Comparison of ENCODE assay signal across 14 mouse cellular contexts in genomic region chr16:11533441-11533840, GRCm38 (mm10).
"Had no signal": no experiment of that assay in that cellular context is flagged by ENCODE, and none has a peak within 500 bp of the region (broad histone marks: within the 10 kb centered on the region; RNA-seq: fewer than 3 reads in every experiment).

No protein-coding gene starts in this region.

- H3K36me3 ChIP-seq: limb, embryonic 12.5 days; liver, embryonic 13.5 days; lung, embryonic 15.5 days; neural tube, embryonic 15.5 days had no signal

- H3K4me1 ChIP-seq: lung, embryonic 15.5 days had no signal

- H3K27ac ChIP-seq: left cerebral cortex, adult 2 months; limb, embryonic 12.5 days; liver, embryonic 13.5 days; lung, embryonic 15.5 days; neural tube, embryonic 15.5 days had no signal

- H3K4me3 ChIP-seq: left cerebral cortex, adult 2 months; limb, embryonic 12.5 days; liver, embryonic 13.5 days; lung, embryonic 15.5 days; myocyte; neural tube, embryonic 15.5 days had no signal

- H3K27me3 ChIP-seq: limb, embryonic 12.5 days; liver, embryonic 13.5 days; lung, embryonic 15.5 days; neural tube, embryonic 15.5 days had no signal

- DNase-seq: kidney, postnatal 25 days; liver; liver, embryonic 13.5 days; liver, postnatal 0 days; lung, postnatal 14 days; midbrain, embryonic 14.5 days; right cerebral cortex, adult 18-20 months; right cerebral cortex, postnatal 25 days; thymus, postnatal 36 days had no signal
